In genomic region chr4:125114638-125115037, GRCm38 (mm10) we compare ENCODE assay signal across 8 mouse cellular contexts. TPM values are rescaled to one million over a fixed set of nuclear protein-coding genes. Genes with fewer than 3 reads are reported as not detected.
DNase-seq lines count a peak whose midpoint lies in the region; ATAC-seq and TF ChIP-seq lines count a peak whose summit lies in the region.

No protein-coding gene starts in this region.

- H3K4me3 ChIP-seq in C2C12 (ENCODE audit: insufficient read depth, poor library complexity, severe bottlenecking): no peak overlapping the region
- H3K4me3 ChIP-seq in embryonic fibroblast, embryonic 13.5 days (ENCODE audit: insufficient read depth, low read length): no peak overlapping the region
- H3K4me3 ChIP-seq in heart, embryonic 11.5 days (ENCODE audit: low read depth, low read length): no peak overlapping the region
- H3K4me3 ChIP-seq in liver, embryonic 13.5 days (replicated peaks): no peak overlapping the region

- no peaks in the 10 kb centered on the region for H3K27me3 ChIP-seq in C2C12 (ENCODE audit: control insufficient read depth, insufficient read depth, insufficient read length)
- H3K27me3 ChIP-seq in heart, embryonic 11.5 days (ENCODE audit: control insufficient read depth, insufficient read depth, low read length): no peaks in the 10 kb centered on the region
- no peaks in the 10 kb centered on the region for H3K27me3 ChIP-seq in liver, embryonic 13.5 days
- H3K27me3 ChIP-seq in splenic B cell, adult 2 months (ENCODE audit: control insufficient read depth, insufficient read depth, low read length, poor library complexity, severe bottlenecking): no peaks in the 10 kb centered on the region

- no peak overlapping the region for H3ac ChIP-seq in C2C12 (ENCODE audit: control insufficient read depth, insufficient read length, low read depth)

- peak overlapping the region; percentile 20; the same call in 1 of the 2 replicates for H3K4me2 ChIP-seq in heart, embryonic 11.5 days
- no peak overlapping the region for H3K4me2 ChIP-seq in liver, embryonic 13.5 days

- peaks cover 16% of the 10 kb centered on the region for H3K4me1 ChIP-seq in embryonic fibroblast, embryonic 13.5 days (ENCODE audit: control insufficient read depth, insufficient read depth, low read length)
- peaks cover 9% of the 10 kb centered on the region; the same call in 1 of the 2 replicates for H3K4me1 ChIP-seq in heart, embryonic 11.5 days (ENCODE audit: control insufficient read depth, insufficient read depth, low read length)
- peaks cover 37% of the 10 kb centered on the region for H3K4me1 ChIP-seq in liver, embryonic 13.5 days (replicated peaks)

- WGBS in heart, embryonic 11.5 days (ENCODE audit: insufficient replicate concordance): 9% methylated on average over 6 of the region's 6 CpGs
- WGBS in liver, embryonic 13.5 days (ENCODE audit: insufficient replicate concordance): 9% methylated on average over 6 of the region's 6 CpGs

- peak; percentile 62 to 67 for DNase-seq in adrenal gland, postnatal 4 days (ENCODE audit: low spot score in 2 of 2)
- peak; percentile 85 to 90 for DNase-seq in kidney, postnatal 25 days
- peak; percentile 56 for DNase-seq in liver, embryonic 13.5 days
- DNase-seq in natural killer cell, adult 2 months (ENCODE audit: low spot score in 2 of 2): peak; percentile 66 to 76
- DNase-seq in splenic B cell, adult 2 months (ENCODE audit: low read depth, low spot score): peak; percentile 83

- H3K9ac ChIP-seq in heart, embryonic 11.5 days (ENCODE audit: low read depth, low read length): peak overlapping the region; percentile 39
- H3K9ac ChIP-seq in liver, embryonic 13.5 days: no peak overlapping the region

- peak overlapping the region; percentile 89 for H3K27ac ChIP-seq in embryonic fibroblast, embryonic 13.5 days (ENCODE audit: insufficient read depth, low read length)
- no peak overlapping the region for H3K27ac ChIP-seq in heart, embryonic 11.5 days (ENCODE audit: low read depth, low read length)
- peak overlapping the region; percentile 29; the same call in 1 of the 2 replicates for H3K27ac ChIP-seq in liver, embryonic 13.5 days

- peak; percentile 12; the same call in 1 of the 2 replicates for TF ChIP-seq POLR2A in embryonic fibroblast, embryonic 13.5 days (IDR thresholded peaks at IDR 0.05; ENCODE audit: low read depth, low read length)

- no peaks in the 10 kb centered on the region for H3K79me3 ChIP-seq in C2C12 (ENCODE audit: low read depth)

- ATAC-seq in heart, embryonic 11.5 days (replicated peaks; ENCODE audit: insufficient number of reproducible peaks, low FRiP score, low TSS enrichment): no peak
- 0 out of 2 replicates have a peak, but pooled peaks have one; percentile 10 for ATAC-seq in liver, embryonic 13.5 days (ENCODE audit: low read depth)

- peak; percentile 85 for TF ChIP-seq CTCF in C2C12 (IDR thresholded peaks at IDR 0.05; ENCODE audit: control insufficient read depth, insufficient read depth, insufficient read length)
- peak; percentile 72 for TF ChIP-seq CTCF in embryonic fibroblast, embryonic 13.5 days (IDR thresholded peaks at IDR 0.05; ENCODE audit: borderline replicate concordance, insufficient read depth, low read length)

- H3K9me3 ChIP-seq in heart, embryonic 11.5 days (replicated peaks; ENCODE audit: control insufficient read depth, low read length): no peaks in the 10 kb centered on the region
- no peaks in the 10 kb centered on the region for H3K9me3 ChIP-seq in liver, embryonic 13.5 days (replicated peaks)

- H3K79me2 ChIP-seq in C2C12 (ENCODE audit: control insufficient read depth, insufficient read depth): no peaks in the 10 kb centered on the region

- peaks cover 30% of the 10 kb centered on the region for H3K36me3 ChIP-seq in C2C12 (ENCODE audit: control insufficient read depth, insufficient read depth)
- H3K36me3 ChIP-seq in heart, embryonic 11.5 days (ENCODE audit: control insufficient read depth, insufficient read depth, low read length): 0 out of 2 replicates have a peak, but pooled peaks cover 2% of the 10 kb centered on the region
- peaks cover 16% of the 10 kb centered on the region for H3K36me3 ChIP-seq in liver, embryonic 13.5 days
- peaks cover 10% of the 10 kb centered on the region; the same call in 1 of the 2 replicates for H3K36me3 ChIP-seq in splenic B cell, adult 2 months (ENCODE audit: control insufficient read depth, insufficient read depth, low read length, poor library complexity, severe bottlenecking)

TF ChIP-seq in C2C12, 6 proteins besides CTCF, POLR2A, EP300 and RAD21:
- TF ChIP-seq CEBPB (IDR thresholded peaks at IDR 0.05; ENCODE audit: low read depth): no peak
- no peak for TF ChIP-seq MYOG (IDR thresholded peaks at IDR 0.05; ENCODE audit: control insufficient read depth, extremely low read depth, insufficient read length)
- TF ChIP-seq USF1 (IDR thresholded peaks at IDR 0.05; ENCODE audit: low read depth): no peak
- TF ChIP-seq FOSL1 (IDR thresholded peaks at IDR 0.05; ENCODE audit: insufficient read depth, low read length, poor library complexity, severe bottlenecking): no peak
- peak; percentile 53 for TF ChIP-seq MYOD1 (IDR thresholded peaks at IDR 0.05; ENCODE audit: control insufficient read depth, insufficient read length, low read depth)
- peak; percentile 73 for TF ChIP-seq MAX (IDR thresholded peaks at IDR 0.05)

RNA-seq across cellular contexts. Expression of gene Zc3h12a, which starts 13.0 kb away (rescaled TPM):
- polyA plus RNA-seq in C2C12 (2012; fragmentation: generic; extraction: Trizol): 6.7 TPM
- total RNA-seq in adrenal gland, postnatal 4 days (2021): 1 to 10 TPM; 7.1 to 8.8 TPM
- 6.0 and 8.9 TPM in 2 replicates for polyA plus RNA-seq in embryonic fibroblast, embryonic 13.5 days (2011; ENCODE audit: insufficient read length, low read depth, missing spikeins)
- polyA plus RNA-seq in heart, embryonic 11.5 days (2014; fragmentation: Nextera tagmentation; extraction: Ambion mirVana): 1.1 TPM in 2 replicates
- 0.36 and 0.39 TPM in 2 replicates for polyA plus RNA-seq in liver, embryonic 13.5 days (2015; fragmentation: Nextera tagmentation; extraction: Ambion mirVana)

RNA-seq across cellular contexts. Expression of gene Meaf6, which starts 29.7 kb away (rescaled TPM):
- 31.3 TPM for polyA plus RNA-seq in C2C12 (2012; fragmentation: generic; extraction: Trizol)
- total RNA-seq in adrenal gland, postnatal 4 days (2021): 10 to 100 TPM; 43.1 to 45.4 TPM
- 21.8 and 35.7 TPM in 2 replicates for polyA plus RNA-seq in embryonic fibroblast, embryonic 13.5 days (2011; ENCODE audit: insufficient read length, low read depth, missing spikeins)
- polyA plus RNA-seq in heart, embryonic 11.5 days (2014; fragmentation: Nextera tagmentation; extraction: Ambion mirVana): 53.4 and 55.4 TPM in 2 replicates
- polyA plus RNA-seq in liver, embryonic 13.5 days (2015; fragmentation: Nextera tagmentation; extraction: Ambion mirVana): 25.9 and 32.0 TPM in 2 replicates

RNA-seq across cellular contexts. Expression of gene Snip1, which starts 48.2 kb away (rescaled TPM):
- 19.1 TPM for polyA plus RNA-seq in C2C12 (2012; fragmentation: generic; extraction: Trizol)
- total RNA-seq in adrenal gland, postnatal 4 days (2021): 10 to 100 TPM; 21.2 to 22.2 TPM
- 15.5 and 16.8 TPM in 2 replicates for polyA plus RNA-seq in embryonic fibroblast, embryonic 13.5 days (2011; ENCODE audit: insufficient read length, low read depth, missing spikeins)
- polyA plus RNA-seq in heart, embryonic 11.5 days (2014; fragmentation: Nextera tagmentation; extraction: Ambion mirVana): 20.6 and 20.8 TPM in 2 replicates
- polyA plus RNA-seq in liver, embryonic 13.5 days (2015; fragmentation: Nextera tagmentation; extraction: Ambion mirVana): 16.1 and 19.6 TPM in 2 replicates

RNA-seq across cellular contexts. Expression of gene Dnali1, which starts 49.1 kb away (rescaled TPM):
- polyA plus RNA-seq in C2C12 (2012; fragmentation: generic; extraction: Trizol): 0.04 TPM
- not detected for total RNA-seq in adrenal gland, postnatal 4 days (2021)
- not detected in 2 replicates for polyA plus RNA-seq in embryonic fibroblast, embryonic 13.5 days (2011; ENCODE audit: insufficient read length, low read depth, missing spikeins)
- 0.14 and 0.20 TPM in 2 replicates for polyA plus RNA-seq in heart, embryonic 11.5 days (2014; fragmentation: Nextera tagmentation; extraction: Ambion mirVana)
- polyA plus RNA-seq in liver, embryonic 13.5 days (2015; fragmentation: Nextera tagmentation; extraction: Ambion mirVana): not detected in 2 replicates
